Mouse (Mus musculus) erythroid progenitor cell, adult 5-6 weeks (primary cell): Measurements from ENCODE around the gene Sipa1l1. TPM values are rescaled to one million over a fixed set of nuclear protein-coding genes. Genes with fewer than 3 reads are reported as not detected.

Experiments
- ATAC-seq: replicated peaks from 2 replicates; pipeline ENCODE4 v1.8.0; 2016; ENCODE audit warnings: moderate number of reproducible peaks, mild to moderate bottlenecking, moderate TSS enrichment, inconsistent platforms; ENCODE audit not compliant: poor library complexity, low FRiP score, severe bottlenecking
- total RNA-seq, 2 experiments: library from RNA; stranded (forward) in 1 of 2; stranded (reverse) in 1 of 2; fragments of 150-400 nt in 1 of 2; fragments of 186-747, 209-891 nt in 1 of 2; gene quantifications; 2 replicates each; pipeline versions ENCODE4 v1.2.3 to v1.2.4; 2015 to 2017; ENCODE audit warnings: low replicate concordance in 2 of 2

Gene Sipa1l1
- 6.8 and 7.1 TPM in 2 replicates for total RNA-seq (2015; ENCODE audit: low replicate concordance)
- 3.5 and 4.3 TPM in 2 replicates for total RNA-seq (2017; ENCODE audit: low replicate concordance)

DNA sequence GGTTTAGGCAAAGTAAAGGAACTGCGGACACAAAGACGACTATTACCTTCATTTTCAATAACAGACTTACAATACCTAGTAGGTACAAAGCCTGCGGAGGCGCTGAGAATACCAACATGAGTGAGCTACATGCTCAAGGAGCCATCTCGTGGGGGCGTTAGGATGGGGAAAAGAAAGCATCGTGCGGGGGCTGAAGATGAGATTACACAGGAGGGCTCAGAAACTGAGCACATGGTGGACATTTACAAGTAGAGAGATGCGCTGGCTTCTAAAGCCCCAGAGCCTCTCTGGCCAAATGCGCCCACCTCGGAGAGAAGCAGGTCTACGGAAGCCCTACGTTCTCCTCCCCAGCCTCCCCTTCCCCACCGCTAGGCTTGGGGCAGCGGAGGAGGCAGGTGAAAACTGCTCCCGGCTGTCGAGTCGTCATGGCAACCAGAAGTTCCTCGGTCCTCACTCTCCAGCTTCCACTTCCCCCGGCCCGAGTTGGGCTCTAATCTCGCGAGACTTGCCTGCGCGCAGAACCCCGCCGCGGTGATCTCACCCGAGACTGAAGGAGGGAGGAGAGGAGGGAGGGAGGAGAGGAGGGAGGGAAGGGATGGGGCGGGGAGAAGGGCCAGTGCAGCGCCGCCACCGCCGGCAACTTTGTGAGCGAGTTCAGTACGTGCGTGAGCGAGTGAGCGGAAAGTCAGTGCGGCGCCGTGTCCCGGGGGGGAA, at the start of gene Sipa1l1:
Sipa1l1 (plus strand) TSS at position 501 of the 714 bp plus-strand sequence.
- ATAC-seq, result peak; percentile 88

DNA sequence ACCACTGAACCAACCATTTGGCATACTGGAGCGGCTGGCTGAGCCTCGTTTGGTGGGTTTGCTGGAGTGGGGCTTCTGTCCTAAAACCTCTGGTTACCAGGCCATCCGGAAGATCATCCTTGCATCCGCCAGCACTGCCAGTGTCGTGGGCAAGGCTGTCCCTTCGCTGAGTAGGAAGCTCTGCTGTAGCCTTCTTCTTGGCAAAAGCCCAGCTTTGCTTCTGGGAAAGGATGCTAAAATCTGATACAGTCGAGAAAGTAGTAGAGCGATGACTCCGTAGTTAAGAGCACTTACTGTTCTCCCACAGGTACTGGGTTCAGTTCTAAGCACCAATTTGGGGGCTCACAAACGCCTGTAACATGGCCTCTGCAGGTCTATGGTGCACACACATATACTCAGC, 47.2 kb upstream of the Sipa1l1 start:
- no peak for ATAC-seq

DNA sequence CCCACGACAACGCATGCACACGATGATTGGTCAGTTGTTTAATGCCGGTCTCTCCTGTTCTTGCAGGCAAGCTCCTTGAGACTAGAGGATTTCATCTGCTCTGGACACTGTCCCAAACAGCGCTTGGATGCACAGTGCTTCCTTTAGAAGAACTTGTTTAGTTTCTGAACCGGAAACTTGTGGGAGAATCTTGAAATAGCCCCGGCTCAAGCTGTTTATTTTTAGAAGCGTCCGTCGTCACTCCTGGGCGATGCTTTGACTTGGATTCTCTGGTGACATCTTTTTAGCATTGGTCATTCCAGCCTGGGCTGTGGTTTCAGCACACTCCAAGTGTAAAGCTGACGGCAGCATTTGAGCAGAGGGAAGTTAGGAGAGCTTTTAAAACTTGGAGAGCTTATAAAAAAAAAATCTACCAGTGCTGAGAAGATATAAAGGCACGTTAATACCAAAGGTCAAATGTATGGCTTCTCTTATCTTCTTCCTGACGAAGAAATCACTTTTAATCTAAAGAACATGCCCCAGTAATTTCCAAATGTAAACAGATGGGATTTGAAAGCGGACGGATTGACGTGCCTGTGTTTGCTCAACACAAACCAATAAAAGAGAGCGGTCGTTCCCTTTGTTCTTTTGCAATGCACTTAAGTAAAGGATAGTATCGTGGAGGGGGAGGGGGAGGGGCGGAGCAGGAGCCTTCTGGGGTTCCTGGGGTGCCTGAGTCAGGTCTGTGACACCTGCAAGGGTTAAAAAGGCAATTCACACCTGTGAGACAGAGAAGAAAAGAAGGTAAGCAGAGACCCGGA, 46.5 kb upstream of the Sipa1l1 start:
- ATAC-seq, result no peak

DNA sequence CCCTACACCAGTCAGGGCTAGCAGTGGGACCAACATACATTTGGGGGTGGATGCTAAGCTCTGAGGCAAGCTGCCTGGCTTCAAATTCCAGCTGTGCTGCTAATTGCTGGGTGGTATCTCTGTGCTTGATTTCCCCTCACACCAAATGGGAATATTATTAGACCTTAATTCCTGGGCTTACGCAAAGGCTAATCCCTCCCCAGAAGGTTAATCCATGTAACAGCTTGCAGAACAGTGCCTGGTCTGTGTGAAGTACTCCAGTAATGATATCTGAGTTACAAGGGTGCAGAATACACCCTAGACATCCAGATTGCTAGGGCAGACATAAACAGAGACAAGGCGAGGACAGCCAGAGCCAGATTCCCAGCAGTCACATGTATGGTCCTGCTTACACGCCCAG, 42.3 kb upstream of the Sipa1l1 start:
- ATAC-seq, result no peak

DNA sequence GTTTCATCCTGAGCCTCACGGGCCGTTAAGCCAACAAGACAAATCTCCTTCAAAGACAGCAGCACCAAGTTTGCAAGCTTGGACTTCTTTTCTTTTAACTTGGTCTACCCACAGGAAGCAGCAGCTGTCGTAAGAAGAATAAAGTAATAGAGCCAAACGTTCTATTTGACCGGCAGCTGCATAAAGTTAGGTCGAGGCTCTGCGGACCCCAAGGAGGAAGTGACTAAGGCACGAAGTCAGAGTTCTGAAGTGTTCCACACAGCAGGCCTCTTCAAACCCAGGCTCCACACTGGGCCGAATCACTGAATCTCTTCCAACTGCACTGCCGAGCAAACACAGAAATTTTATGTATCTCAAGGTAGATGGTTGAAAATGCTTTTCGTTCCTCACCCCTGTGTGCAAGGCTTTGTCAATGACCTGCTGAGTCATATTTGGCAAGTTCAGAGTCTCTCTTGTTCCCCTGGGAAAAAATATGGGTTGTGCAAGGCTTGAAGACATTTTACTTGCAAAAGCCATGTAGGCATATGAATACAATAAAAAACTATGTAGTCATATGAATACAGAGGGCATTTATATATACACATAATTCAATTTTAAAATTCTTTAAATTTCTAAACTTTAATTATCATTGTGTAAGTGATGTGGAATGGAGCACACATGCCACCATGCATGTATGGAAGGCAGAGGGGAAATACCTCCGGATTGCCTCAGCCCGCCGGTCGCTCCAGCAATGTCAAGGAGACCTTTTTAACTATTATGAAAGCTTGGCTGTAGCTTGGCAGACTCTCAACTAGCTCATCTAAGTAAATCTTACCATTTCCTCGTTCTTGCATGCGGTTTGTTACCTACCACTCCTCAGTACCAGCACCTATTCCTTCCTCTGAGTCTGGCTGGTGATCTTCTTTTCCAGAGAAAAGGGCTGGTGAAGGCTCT, 29.6 kb upstream of the Sipa1l1 start:
- ATAC-seq, result no peak

DNA sequence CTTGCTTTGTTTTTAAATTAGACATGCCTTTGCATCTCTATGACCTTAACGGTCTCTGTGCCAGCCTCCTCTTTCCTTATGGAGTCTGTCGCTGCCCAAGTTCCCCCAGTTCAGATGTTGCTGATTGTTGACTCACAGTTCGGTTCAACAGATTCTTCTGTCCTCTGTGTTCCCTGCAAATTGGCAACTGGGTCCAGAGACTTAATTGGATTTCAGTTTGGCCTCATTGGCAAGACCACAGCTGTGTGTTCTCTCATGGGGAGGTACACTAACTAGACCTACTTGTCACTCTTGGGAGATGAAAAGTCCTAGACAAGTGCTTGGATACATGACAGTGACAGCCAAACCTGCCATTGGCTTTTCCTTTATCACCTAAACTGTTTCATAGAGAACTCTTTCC, 25.7 kb upstream of the Sipa1l1 start:
- ATAC-seq, result no peak

DNA sequence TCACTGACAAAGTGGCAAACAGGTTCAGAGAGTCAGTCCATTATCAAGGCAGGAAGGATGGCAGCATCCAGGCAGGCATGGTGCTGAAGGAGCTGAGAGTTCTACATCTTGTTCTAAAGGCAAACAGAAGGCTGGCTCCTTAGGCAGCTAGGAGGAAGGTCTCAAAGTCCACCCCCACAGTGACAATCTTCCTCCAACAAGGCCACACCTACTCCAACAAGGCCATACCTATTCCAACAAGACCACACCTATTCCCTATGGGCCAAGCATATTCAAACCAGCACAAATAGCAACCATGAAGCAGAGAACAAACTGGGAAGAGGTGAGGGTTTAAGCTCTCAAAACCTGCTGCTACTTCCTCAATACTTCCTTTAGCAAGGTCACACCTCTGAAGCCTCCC, 23.9 kb upstream of the Sipa1l1 start:
- no peak for ATAC-seq

DNA sequence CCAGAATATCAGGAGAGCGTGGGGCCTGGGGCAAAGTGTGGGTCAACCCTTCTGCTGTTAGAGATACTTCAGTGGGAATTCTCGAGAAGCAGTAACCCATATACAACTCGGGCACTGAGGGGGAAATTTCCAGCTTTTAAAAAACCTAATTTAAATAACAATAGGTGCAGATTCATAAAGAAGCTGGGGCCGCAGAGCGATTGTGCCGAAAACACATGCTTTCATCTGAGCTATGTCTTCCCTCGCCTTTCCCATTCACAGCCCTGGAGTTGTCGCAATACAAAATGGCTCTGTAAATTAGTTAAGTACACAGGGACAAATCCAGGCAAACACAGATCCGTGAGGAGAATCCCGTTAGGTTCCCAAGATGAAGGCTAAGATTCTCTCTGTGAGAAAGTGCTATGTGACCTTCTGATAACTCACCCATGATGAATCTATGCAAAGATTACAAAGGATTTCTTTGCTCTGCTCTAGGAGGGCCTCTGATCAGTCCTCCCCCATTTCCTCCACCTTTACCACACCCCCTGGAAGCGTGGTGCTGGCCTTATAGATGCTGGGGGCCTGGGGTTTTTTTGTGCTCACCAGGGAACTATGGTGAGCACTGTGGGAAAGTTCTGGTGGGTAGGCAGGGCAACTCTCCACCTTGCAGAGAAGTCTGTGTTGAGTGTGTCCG, 22.0 kb upstream of the Sipa1l1 start:
- ATAC-seq, result no peak

DNA sequence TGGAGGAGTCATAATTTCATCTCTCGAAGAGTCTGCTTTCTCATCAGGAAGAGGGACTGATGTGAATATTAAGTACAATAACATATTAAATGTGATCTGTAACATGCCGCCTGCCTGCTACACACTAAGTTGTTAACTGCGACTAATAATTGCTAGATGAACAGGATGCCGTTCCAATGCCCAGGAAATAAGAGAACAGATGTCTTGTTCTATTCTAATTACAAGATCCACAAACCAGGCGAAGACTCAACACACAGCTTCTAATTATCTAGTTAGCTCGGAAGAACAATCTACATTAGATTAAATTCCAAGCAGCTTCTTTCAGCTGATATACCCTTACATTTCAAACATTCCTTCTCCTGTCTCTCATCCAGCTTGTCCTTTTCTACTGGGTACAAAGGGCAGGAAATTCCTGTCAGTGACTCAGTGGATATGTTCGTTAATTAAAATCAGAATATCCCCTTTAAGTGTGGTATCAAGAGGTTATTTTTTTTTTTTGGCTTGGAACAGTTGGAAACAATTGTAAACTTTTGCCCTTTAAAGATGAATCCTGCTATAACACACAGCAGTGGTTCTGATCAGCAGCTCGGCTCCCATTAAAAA, 20.7 kb upstream of the Sipa1l1 start:
- ATAC-seq, result no peak

DNA sequence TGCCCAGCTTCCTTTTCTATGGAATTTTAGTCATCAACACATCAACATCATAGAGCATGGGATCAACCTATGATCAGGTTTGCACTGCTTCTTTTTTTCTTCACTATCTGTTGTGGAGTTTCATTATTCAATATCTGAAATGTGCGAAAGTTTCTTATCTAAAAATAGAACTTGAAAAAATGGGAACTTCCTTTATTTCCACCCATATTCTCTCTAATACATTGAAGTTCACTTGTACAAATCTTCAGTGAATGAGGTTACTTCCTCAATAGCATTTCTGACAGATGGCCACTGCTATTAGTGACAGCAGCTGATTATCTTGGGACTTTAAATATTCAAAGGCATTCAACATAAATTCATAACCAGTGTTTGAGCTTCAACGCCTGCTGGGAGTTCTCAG, 18.1 kb upstream of the Sipa1l1 start:
- ATAC-seq, result no peak

DNA sequence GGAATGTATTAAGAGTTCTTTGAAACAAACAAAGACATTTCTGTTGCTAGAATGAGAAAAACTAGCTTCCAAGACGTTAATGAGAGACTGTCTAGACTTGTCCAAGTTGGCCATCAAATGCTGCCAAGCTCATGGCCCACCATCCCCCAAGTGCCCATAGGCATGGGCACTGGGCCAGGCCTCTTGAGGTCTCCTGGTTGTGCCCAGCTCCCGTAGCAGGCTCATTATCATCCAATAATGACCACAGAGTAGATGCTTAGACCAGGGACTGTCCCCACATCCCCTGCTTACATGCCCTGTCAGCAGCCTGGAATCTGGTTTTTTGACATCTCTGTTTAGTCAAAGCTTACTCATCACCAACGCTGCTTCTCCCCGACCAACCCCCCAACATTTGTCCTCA, 14.6 kb upstream of the Sipa1l1 start:
- no peak for ATAC-seq

DNA sequence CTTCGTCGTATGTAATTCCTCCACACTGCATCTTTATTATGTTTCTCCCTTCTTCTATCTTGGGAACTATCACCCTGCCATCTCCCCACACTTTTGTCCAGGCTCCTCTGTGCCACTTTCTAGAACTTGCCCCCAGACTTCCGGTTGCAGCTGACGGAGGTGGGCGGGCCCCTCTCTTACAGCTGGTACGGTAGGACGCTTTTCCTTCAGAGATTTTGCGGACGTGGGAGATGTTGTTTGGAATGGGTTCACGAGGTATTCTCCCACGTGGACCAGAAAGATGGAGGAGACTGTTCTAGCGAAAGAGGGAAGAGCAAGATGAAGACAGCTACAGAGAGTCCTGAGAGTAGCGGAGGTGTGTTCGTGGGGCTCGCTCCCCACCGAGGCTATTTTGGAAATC, 10.6 kb upstream of the Sipa1l1 start:
- no peak for ATAC-seq

DNA sequence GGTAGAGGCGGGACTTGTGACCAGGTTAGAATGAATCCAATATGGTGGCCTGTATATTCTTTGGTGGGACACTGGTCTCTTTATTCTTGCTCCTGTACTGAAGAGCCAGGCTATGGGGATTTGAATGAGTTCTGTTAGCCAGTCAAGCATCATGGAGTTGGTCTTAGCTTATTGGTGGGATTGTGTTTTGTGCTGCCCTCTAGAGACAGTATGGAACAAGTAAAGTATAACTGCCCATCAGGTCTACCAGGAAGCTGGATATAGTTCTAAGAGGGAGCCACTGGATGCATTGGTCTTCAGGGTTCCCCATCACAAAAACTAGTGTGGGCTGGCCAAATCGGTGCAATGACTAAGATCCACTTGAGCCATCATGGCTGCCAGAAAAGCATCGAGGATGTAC, 9.7 kb upstream of the Sipa1l1 start:
- no peak for ATAC-seq

DNA sequence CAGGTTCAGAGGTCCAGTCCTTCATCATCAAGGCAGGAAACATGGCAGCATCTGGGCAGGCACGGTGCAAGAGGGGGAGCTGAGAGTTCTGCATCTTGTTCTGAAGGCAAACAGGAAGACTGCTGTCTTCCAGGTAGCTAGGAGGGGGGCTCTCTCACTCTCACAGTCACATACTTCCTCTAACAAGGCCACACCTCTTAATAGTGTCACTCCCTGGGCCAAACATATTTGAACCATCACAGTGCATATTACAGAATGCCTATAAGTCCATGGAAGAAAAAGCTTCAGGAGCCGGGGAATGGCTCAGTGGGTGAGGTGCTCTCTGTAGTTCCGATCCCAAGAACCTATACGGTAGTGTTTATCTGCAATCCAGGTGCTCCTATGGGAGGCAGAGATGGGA, 3.5 kb upstream of the Sipa1l1 start:
- no peak for ATAC-seq

DNA sequence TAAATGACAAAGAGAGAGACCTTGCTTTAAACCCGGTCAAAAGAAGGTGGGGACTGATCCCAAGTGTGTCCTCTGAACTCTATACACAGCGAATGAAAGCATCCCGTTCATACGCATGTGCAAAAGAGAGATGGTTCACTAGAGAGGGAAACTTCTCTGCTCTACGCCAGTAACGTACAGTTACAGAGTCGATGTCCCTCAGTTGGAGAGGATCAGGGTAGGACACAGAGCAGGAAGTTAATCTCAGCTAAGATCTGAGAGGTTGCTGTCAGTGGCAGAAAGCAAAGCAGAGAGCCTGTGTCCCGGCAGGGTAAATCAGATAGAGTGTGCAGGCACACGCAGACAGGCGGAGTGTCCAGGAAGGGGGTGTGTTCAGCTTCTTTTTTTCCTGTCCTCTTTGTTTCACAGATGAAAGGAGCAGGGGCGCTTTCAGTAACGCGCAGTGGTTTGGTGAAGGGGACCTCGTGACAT, 3.0 kb upstream of the Sipa1l1 start:
- no peak for ATAC-seq

DNA sequence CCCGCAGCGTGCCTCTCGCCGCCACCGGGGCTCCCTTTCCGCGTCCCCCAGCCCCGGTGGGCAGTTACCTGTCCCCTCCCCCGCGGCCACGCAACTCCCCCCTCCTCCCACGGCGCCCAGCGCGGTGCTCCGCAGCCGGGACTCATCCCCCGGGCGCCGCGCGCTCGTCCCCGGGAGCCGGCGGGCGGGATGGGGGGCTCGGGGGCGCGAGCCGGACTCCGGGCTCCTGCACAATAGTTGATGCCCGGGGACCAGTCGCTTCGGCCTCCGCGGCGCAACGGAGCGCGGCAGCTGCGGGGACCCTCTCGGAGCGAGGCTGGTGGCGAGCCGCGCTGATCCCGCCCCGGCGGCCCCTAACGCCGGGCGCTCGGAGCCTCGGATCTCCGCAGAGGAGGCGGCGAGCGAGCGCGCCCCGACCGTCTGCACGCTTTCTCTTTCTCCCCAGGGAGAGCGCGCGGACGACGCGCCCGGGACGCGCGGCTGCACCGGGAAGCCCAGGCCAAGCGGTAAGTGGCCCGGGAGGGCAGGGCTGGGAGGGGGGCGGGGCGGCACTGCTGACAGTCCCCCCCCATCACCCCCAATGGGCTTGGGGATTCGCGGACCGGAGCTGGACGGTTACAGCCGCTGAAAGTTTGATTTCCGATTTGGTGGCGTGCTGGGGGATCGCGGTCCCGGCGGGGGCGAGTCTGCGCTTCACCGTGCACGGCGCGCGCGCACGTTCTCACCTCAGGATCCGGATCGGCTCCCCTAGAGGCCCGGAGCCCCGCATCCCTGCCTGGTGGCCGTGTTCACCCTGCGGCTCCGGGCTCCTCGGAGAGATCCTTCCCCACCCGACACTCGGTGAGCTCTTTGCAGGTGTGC, 681 bp downstream of the Sipa1l1 start:
- ATAC-seq, result no peak

DNA sequence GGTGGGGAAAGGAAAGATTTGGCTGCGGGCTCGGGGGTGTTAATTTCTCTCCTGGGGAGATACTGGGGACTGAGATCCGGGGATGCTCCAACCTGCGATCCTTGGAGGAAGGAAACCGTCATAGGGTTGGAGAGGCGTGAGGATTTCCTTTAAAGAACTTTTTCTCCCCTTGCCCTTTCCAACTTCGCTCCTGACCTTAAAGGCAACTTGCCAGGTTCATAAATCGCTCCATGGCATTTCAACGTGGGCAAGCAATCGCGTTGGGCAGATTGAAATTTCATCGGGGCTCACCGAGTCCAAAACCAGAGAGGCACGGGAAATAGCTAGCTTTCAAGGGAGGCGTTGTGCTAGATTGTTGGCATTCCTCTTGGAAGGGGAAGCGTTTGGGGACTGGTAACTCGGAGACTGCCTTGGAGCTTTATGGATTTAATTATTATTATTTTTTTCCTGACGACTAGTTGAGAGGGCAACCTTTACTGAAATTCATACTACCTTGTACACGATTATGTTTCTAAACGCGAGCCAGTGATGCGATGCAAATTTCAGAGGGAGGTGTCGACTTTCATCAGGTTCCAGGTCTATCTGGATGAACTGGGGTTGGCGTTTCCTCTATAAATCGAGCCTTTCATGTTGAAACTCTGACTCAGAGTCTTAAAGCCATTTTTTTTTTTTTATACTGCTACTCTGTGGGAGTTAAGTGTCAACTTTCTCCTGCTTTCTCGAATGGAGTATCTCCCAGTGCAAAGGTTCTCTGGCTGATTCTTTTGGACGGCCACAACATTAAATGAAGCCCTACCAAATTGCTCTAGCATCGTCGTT, 1.6 kb downstream of the Sipa1l1 start:
- no peak for ATAC-seq
